Mouse (Mus musculus): ENCODE results near the gene 4930590J08Rik.
"Not testable (repeated sequence)": the region's sequence is repeated elsewhere in the genome, so short reads cannot be mapped to it uniquely, and the experiment has no call there.

The 4930590J08Rik gene

GRCm38 (mm10) chr6:91902509-91902908 is at the start of gene 4930590J08Rik:
Gene 4930590J08Rik, plus strand, starts transcription at chr6:91902809.
- not testable (repeated sequence) for DNase-seq (ENCODE audit: low spot score in 2 of 2)

DNA sequence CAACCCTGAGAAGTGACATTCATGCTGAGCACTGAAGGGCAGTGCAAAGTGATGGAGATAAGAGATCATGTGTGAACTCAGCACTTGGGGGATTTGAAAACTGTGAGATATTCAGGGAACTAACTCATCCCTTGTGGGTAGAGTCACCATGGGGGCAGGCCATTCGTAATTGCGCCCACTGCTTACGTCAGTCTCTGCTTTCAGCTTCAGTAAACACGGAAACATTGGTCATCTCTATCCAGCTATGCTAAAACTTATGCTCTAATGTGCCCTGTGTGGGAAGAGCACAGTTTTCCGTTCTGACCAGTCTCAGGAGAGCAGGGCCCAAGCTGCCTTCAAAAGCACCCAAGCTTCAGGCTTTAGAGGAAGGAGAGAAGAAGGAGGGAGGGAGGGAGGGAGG is 44.3 kb upstream of the 4930590J08Rik start:
- no peak for DNase-seq (ENCODE audit: low spot score in 2 of 2)

DNA sequence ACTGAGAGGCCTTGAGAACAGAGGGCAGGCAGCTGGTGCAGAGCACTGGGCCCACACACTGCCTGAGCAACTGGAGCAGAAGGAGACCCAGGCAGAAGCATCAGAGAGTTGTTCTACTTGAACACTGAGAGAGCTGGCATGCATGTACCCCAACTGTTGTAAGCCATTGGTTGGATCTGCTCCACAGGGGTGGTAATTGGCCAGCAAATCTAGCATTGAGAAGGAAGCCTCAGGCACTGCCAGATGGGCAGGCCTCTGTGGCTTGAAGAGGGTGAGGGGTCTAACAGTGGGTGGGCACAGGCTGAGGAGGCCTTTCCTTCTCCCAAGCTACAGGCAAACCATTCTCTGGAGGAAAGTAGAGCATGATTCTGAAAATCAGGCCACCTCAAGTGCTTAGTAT is 39.8 kb upstream of the 4930590J08Rik start:
- DNase-seq (ENCODE audit: low spot score in 2 of 2): no peak

DNA sequence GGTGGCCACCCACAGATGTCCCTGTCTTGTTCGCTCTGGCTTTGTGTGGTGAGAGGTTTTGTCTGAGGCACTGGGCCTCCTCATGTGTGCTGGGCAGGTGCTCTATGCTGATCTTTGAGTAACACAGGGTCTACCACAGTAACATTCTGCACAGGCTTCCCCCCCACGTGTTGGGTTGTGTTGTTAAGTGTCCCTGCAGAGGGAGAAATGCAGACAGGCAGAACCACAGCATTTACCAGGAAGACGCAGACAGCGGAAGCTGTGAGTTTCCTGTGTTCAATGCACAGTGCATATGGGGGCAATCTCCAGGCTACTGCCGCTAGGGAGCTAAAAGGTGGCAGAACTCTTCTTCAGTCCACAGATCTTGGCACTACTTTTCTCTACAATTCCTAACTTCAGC is 38.0 kb upstream of the 4930590J08Rik start:
- DNase-seq (ENCODE audit: low spot score in 2 of 2): no peak

DNA sequence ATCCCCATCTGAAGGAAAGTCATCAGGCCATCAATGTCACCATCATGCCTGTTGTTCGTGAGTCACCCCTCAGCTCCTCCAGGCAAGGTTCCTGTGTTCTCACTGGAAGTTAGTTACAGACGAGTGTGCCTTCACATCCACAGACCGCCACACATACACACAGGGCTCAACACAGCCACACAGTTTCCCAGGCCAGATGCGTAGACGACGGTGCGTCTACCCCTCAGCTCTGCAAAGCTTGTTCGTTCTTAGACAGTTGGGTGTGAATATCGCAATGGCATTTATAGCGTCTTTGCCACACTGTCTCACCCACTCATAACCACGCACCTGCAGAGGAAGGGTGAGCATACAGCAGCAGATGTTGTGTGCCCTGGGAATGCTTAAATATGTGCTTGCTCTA is 37.0 kb upstream of the 4930590J08Rik start:
- DNase-seq (ENCODE audit: low spot score in 2 of 2): peak; percentile 62 to 67

GRCm38 (mm10) chr6:91868091-91868490 is 34.5 kb upstream of the 4930590J08Rik start:
- DNase-seq (ENCODE audit: low spot score in 2 of 2): no peak

DNA sequence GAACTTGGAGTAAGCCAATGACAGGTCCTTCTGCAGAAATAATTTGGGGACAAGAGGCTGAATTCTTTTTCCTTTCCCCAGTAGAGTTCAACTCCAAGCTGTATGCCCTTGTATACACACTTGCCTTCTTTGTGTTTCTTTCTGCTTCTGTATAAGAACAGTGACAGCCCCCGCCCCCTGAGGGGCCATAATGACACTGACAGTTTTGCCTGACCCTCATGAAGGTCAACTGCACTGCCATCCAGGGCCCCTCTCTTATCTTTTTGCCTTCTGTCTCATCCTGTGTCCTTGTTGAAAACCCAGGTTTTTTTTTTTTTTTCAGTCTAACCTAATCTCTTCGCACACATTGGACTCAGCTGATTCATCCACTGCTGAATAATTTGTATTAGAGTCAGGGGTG is 29.8 kb upstream of the 4930590J08Rik start:
- no peak for DNase-seq (ENCODE audit: low spot score in 2 of 2)

DNA sequence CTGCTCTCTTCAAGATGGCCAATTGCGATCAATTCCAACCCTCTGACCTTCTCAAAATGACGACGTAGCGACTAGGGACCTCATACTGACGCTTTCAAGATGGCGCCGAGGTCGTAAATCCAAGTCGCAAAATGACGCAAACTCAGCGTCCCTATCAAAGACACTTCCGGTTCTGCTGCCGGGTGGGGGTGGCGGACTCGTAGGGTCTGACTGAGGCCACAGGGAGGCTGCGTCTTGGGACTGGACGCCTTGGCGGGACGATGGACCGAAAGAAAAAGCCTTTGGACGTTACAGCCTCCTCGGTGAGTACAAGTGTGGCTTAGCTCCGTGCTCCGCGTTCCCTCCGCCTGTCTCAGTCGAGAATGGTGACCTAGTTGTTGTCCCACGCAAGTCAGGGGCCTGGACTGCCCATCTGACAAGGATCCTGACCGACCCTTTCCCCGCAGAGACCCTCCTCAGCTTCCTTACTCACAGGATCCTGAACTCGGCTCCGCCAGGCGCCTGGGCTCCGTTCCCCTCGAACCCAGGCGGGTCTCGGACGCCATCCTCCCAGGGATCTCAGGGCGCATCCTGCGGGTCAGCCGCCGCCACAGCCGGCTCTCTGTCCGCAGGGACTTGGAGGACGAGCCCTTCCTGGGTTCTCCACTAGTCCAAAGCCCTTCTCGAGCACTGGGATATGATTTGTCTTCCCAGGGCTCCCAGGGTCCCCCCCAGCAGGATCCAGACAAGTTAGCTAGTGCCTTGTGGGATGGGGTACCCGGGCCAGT is 24.5 kb upstream of the 4930590J08Rik start, which contains the start of gene Ccdc174:
Ccdc174 (plus strand) TSS at position 169 of the 767 bp plus-strand sequence.
- DNase-seq (ENCODE audit: low spot score in 2 of 2): peak; percentile 93 to 97

DNA sequence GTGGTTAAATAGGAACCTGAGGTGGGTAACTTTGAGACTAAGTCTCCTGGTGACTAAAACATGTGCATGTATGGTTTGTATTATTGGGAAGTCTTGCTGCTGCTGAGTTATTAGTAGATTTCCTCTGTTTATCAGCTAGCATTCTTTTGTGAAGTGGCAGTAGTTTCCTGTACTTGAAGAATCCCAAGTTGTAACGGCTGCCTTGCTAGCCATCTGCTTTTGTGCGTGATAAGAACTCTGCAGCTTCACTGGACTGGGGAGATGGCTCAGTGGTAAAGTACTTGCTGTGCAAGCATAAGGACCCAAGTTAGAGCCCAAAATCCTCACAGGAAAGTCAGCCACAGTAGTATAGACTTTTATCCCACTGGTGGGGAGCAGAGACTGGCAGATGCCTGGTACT is 18.8 kb upstream of the 4930590J08Rik start:
- DNase-seq (ENCODE audit: low spot score in 2 of 2): no peak

- DNase-seq (ENCODE audit: low spot score in 2 of 2): no peak
Observed at GRCm38 (mm10) chr6:91889255-91889906, 13.2 kb upstream of the 4930590J08Rik start.

GRCm38 (mm10) chr6:91890615-91891014 is 12.0 kb upstream of the 4930590J08Rik start:
- DNase-seq (ENCODE audit: low spot score in 2 of 2): no peak

GRCm38 (mm10) chr6:91891776-91892175 is 10.8 kb upstream of the 4930590J08Rik start:
- no peak for DNase-seq (ENCODE audit: low spot score in 2 of 2)

GRCm38 (mm10) chr6:91896783-91897182 is 5.8 kb upstream of the 4930590J08Rik start:
- DNase-seq (ENCODE audit: low spot score in 2 of 2): no peak

GRCm38 (mm10) chr6:91901505-91901904 is 1.1 kb upstream of the 4930590J08Rik start:
- peak; percentile 20 to 48 for DNase-seq (ENCODE audit: low spot score in 2 of 2)

DNA sequence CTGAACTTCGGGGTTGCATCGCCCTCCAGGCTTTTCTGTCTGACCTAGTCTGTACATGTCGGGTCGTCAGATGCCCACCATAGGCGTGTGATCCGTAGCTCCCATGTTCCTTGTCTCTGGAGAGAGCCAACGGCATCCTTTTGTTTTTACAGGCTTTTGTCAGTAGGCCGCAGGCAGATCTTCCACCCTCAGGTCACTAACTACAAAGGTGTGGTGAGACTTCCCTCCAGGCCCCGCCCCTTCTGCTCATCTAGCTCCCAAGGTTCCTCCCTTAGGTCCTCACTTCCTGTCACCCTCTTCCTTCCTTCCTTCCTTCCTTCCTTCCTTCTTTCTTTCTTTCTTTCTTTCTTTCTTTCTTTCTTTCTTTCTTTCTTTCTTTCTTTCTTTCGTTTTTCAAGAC is 11.4 kb downstream of the 4930590J08Rik start:
- no peak for DNase-seq (ENCODE audit: low spot score in 2 of 2)

GRCm38 (mm10) chr6:91917286-91917685 is 14.7 kb downstream of the 4930590J08Rik start:
- DNase-seq (ENCODE audit: low spot score in 2 of 2): peak; percentile 44 to 69

DNA sequence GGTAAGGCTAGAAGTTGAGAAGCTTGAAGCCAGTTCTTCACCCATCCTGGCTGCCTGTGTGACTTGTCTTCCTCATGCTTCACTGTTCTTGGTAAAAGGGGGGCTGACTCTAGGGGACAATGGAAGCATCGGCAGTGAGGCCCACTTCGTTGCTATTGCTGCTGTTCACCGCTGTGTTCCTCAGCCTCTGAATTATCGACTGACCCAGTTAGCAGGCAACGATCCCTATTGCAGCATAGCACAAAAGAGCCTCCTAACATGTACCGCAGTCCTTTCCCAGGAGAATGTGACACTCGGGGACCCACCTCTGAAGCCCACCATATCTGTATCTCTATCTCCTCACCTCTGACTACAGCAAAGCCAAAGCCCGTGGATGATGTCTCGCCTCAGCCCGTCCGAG is 15.1 kb downstream of the 4930590J08Rik start:
- no peak for DNase-seq (ENCODE audit: low spot score in 2 of 2)

DNA sequence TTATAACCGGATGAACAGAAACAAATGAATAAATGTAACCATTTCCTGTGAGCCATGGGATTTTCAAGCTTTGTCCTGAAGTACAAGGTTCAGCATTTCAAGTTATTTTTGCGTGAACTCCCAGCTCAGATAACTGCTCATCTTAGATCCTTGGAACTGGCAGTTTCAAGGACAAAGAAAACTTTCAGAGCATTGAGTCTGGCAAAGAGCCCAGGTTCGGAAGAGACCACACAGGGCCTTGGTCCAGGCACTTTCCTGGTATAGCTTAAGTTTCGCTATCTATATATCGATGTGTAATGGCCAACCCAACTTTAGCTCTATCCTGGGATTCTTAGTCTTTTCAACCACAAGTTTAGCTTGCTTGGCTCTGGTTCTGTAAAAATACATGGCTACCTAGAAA is 28.6 kb downstream of the 4930590J08Rik start:
- DNase-seq (ENCODE audit: low spot score in 2 of 2): no peak

DNA sequence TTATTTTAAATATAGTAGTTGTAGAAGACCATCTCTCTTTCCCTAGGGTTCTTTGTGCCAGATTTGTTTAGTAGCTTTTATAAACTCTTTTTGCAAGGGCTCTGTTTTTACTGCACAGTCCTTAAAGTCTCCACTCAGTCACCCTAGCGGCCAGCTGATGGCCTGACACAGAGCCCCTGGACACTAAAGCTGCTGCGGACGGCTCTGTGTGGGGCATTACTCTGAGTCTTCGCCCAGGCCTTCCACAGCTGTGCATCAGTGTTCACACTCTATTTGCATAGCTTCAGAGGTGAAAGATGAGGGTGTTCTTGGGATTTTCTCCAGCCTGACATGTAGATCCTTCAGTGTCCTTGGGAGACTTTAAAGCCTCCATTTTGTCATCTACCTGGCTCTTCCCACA is 35.9 kb downstream of the 4930590J08Rik start:
- no peak for DNase-seq (ENCODE audit: low spot score in 2 of 2)

- DNase-seq (ENCODE audit: low spot score in 2 of 2): no peak
Observed at GRCm38 (mm10) chr6:91948426-91948825, 45.8 kb downstream of the 4930590J08Rik start.

DNA sequence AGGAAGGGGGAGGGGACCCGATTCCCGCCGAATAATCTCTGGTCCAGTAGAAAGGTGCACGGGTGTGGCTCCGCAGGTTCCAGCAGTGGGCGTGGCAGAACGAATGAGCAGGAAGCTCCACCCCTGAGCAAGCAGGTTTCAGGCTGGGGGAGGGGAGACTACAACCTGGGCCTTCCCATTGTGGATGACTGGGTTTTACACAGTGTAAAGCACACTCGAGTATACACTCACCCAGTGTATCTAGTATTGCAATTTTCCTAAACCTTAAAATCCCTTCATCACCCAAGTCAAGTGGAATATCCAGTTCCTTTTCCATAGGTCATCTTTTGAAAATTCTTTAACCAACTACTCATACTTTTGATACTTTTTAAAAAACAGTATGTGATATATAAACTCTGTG is 55.4 kb downstream of the 4930590J08Rik start:
- not testable (repeated sequence) for DNase-seq (ENCODE audit: low spot score in 2 of 2)

- DNase-seq (ENCODE audit: low spot score in 2 of 2): no peak
Observed at GRCm38 (mm10) chr6:91960028-91960811, 57.6 kb downstream of the 4930590J08Rik start.

Data from right cerebral cortex, postnatal 36 days (tissue).